In the genomic region with DNA sequence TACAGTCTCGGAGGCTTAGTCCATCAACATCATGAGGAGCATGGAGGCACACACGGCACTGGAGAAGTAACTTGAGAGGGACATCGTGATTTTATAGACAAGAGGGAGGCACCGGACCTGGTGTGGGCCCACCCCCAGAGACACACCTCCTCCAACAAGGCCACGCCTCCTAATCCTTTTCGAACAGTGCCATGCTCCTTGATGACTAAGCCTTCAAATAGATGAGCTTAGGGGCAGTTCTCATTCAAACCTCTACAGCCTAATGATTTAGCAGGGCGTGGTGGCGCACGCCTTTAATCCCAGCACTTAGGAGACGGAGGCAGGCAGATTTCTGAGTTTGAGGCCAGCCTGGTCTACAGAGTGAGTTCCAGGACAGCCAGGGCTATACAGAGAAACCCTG, we compare ENCODE assay signal across 14 mouse cellular contexts.
"Had no signal": no experiment of that assay in that cellular context is flagged by ENCODE, and none has a peak within 500 bp of the region (broad histone marks: within the 10 kb centered on the region; RNA-seq: fewer than 3 reads in every experiment).

No protein-coding gene starts in this region.

- H3K4me1 ChIP-seq: midbrain, embryonic 12.5 days; neural tube, embryonic 12.5 days; stomach, embryonic 15.5 days had no signal

- H3K27ac ChIP-seq: midbrain, embryonic 12.5 days; neural tube, embryonic 12.5 days; stomach, embryonic 15.5 days; stomach, postnatal 0 days had no signal

- H3K27me3 ChIP-seq: megakaryocyte, embryonic 14.5 days; midbrain, embryonic 12.5 days; neural tube, embryonic 12.5 days; stomach, embryonic 15.5 days had no signal

- H3K9me3 ChIP-seq: midbrain, embryonic 12.5 days; neural tube, embryonic 12.5 days; stomach, embryonic 15.5 days had no signal

- H3K4me2 ChIP-seq: lung, embryonic 14.5 days; midbrain, embryonic 12.5 days; neural tube, embryonic 12.5 days; stomach, embryonic 15.5 days had no signal

- H3K9ac ChIP-seq: lung, embryonic 14.5 days; midbrain, embryonic 12.5 days; neural tube, embryonic 12.5 days; stomach, embryonic 15.5 days had no signal

- H3K4me3 ChIP-seq: midbrain, embryonic 12.5 days; neural tube, embryonic 12.5 days; stomach, embryonic 15.5 days had no signal

- DNase-seq: lung, adult 18-20 months; lung, embryonic 14.5 days; lung, postnatal 10 days; lung, postnatal 4 days; midbrain, embryonic 14.5 days; right cerebral cortex, postnatal 14 days; thymus, adult 2 months; thymus, postnatal 25 days; thymus, postnatal 4 days had no signal
